Mouse (Mus musculus): Measurements from ENCODE around the gene Msh5.
"Not testable (repeated sequence)": the region's sequence is repeated elsewhere in the genome, so short reads cannot be mapped to it uniquely, and the experiment has no call there.

Msh5 gene

GRCm38 (mm10) chr17:35049561-35050016, 3.0 kb upstream of the Msh5 start, which contains the start of gene Clic1:
Gene Clic1, plus strand, starts transcription at chr17:35049966.
- in situ Hi-C loops (cut with MboI, MseI): loop anchor here (5.0 to 10.0 kb wide), 2 partner anchors 73 to 185 kb away; partner anchors contain the start of genes Atp6v1g2, Csnk2b, Gpank1 and Nfkbil1

DNA sequence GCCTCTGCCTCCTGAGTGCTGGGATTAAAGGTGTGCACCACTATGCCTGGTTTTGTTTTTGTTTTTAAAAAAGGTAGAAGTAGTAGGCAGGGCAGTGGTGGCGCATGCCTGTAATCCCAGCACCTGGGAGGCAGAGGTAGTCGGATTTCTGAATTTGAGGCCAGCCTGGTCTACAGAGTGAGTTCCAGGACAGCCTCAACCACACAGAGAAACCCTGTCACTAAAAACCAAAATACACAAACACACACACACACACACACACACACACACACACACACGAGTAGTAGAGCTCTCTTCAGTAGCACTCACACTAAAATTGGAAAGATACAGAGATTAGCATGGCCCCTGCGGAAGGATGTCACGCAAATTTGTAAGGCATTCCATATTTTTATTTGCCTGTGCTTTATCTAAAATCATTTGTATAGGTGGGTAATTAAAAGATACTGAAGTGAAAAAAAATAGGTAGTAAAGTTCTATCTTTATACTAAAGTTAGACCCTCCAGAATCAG, 2.4 kb upstream of the Msh5 start:
- in situ Hi-C loops (cut with MboI, MseI): loop anchor here (10.0 kb wide), 1 partner anchor 186 kb away; the partner anchor contains the start of genes Atp6v1g2 and Nfkbil1

- in situ Hi-C loops (cut with MboI, MseI): loop anchor here (10.0 kb wide), 1 partner anchor 186 kb away; the partner anchor contains the start of genes Atp6v1g2 and Nfkbil1
Observed at GRCm38 (mm10) chr17:35048149-35048931, 1.8 kb upstream of the Msh5 start.

GRCm38 (mm10) chr17:35047688-35048087, 1.1 kb upstream of the Msh5 start:
- in situ Hi-C loops (cut with MboI, MseI): loop anchor here (10.0 kb wide), 1 partner anchor 187 kb away; the partner anchor contains the start of genes Atp6v1g2 and Nfkbil1

GRCm38 (mm10) chr17:35045807-35046680, 501 bp downstream of the Msh5 start:
- in situ Hi-C loops (cut with MboI, MseI): loop anchor here (10.0 kb wide), 1 partner anchor 189 kb away; the partner anchor contains the start of genes Atp6v1g2 and Nfkbil1

GRCm38 (mm10) chr17:35044904-35045806, 1.4 kb downstream of the Msh5 start:
- in situ Hi-C loops (cut with MboI, MseI): loop anchor here (10.0 kb wide), 1 partner anchor 190 kb away; the partner anchor contains the start of genes Atp6v1g2 and Nfkbil1

DNA sequence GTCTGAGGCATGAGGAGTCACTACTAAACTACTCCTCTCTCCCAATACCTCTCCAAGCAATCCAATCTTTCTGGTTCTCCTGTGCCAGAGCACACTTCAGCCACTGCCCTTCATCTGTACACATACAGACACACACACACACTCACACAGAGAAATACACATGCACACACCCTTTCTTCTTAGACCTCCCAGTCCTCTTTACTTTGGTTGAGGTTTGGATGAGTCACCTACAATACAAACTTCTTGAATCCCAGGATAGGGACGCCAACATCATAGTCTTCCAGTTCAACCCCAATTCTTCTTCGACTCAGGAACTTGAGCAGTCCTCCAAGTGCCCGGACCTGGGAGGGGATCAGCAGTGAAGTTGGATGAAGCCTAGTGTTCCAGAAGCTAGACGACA, 2.8 kb downstream of the Msh5 start:
- in situ Hi-C loops (cut with MboI, MseI): loop anchor here (10.0 kb wide), 1 partner anchor 191 kb away; the partner anchor contains the start of genes Atp6v1g2 and Nfkbil1

DNA sequence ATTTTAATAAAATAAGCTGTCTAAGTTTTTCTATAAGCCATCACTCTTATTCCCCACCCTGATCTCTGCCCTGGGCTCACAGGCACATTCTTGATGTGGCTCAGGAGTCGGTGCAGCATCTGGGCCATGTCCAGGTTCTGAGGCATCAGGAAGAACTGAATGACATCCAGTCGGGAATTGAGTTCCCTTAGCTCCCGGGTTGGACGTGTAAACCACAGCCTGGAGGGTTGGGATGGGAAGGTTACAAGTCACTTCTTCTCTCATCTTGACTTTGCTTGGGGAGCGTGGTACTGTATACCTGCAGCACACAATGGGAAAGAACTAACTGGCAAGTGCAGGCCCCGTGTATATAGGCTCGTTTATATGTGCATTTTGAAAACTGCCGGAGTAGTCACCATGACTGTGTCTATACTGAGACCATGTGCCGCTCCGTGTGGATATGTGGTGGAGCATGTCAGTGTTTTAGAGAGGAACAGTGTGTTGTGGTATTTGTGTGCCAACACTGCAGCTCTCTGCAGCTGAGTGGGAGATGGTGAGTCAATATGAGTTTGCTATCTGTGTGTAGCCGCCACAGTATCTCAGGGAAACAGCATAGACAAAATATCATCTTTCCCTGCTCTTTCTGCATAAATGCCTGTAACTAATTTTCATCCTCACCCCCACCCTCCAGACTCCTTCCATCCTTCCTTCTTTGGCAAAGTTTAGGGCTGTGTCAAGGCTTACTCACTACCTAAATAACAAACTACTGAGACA, 7.2 kb downstream of the Msh5 start:
- in situ Hi-C loops (cut with MboI, MseI): no loop called here

DNA sequence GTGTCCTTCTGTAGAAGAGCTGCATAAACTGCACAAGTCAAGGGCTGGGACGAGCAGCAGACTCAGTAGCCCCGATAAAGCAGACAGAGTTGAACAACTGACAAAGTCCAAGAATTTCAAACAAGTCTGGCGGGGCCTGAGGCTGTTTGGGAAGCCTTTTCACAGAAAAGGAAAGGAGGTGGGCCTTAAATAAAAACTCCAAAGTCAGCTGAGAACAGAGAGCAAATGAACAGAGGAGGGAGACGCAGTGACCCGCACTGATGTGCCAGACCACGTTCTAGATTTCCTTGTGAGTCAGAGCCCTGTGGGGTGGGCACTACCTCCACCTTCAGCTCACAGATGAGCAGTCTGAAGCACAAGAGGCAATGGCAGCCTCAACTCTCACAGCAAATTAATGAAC, 11.6 kb downstream of the Msh5 start:
- in situ Hi-C loops (cut with MboI, MseI): no loop called here

GRCm38 (mm10) chr17:35033703-35034102, 12.8 kb downstream of the Msh5 start:
- in situ Hi-C loops (cut with MboI, MseI): not testable (repeated sequence)

GRCm38 (mm10) chr17:35032323-35032870, 14.1 kb downstream of the Msh5 start:
- in situ Hi-C loops (cut with MboI, MseI): no loop called here

- in situ Hi-C loops (cut with MboI, MseI): no loop called here
Observed at GRCm38 (mm10) chr17:35031880-35032279, 14.7 kb downstream of the Msh5 start.

DNA sequence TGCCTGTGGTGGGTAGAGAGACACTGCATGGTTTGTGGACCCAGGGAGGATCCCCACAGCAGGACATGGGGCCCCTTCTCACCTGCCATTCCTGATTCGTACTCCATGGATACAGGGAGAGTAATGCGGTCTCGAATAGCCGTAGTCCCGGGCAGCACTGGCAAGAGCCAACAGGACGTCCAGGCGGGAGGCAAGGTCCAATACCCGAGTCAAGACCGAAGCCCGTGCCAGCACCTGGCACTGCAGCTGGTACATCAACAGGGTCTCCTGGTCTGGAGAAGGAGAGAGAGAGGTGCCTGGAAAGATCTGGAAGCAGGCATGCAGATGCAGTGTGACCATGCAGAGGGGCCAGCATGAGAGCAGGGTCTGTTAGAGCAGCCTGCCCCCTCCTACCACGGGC, 15.3 kb downstream of the Msh5 start:
- in situ Hi-C loops (cut with MboI, MseI): no loop called here

DNA sequence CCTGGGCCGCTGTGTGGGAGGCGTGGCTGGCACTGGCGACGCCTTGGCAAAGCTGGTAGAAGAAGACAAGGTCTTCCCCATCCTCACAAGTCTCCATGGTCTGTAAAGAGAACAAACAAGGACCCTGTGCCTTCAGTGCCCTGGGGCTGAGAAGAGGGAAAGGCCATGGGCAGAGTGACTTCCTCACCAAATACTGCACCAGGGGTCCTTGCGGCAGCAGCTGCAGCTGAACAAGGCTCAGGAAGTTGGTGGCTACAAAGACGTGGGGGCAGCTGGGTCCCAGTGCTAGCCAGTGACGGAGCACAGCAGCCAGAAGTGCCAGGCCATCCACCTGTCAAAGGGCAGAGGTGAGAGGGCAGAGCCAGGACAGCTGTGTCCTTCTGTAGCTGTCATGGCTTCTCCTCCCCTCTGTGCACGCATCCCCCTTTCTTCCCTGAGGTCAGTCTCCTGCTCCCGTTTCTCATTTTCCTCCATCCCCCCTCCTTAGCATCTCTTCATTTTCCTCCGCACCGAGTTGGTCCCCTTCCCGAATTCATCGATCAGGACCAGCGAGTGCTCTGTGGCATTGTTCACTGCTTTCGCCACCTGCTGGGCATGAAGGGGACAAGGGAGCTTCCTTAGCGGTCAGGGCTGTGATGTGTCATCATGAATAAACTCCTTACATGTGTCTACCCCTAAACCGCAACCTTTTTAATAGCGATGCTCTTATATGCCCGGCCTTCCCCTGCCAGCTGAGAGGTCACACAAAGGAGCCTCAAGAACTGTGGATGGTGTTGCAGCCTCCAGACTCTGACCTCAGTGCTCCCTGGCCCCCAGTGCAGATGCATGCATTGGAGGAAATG, 16.6 kb downstream of the Msh5 start:
- in situ Hi-C loops (cut with MboI, MseI): no loop called here

- in situ Hi-C loops (cut with MboI, MseI): no loop called here
Observed at GRCm38 (mm10) chr17:35028315-35028714, 18.2 kb downstream of the Msh5 start.

DNA sequence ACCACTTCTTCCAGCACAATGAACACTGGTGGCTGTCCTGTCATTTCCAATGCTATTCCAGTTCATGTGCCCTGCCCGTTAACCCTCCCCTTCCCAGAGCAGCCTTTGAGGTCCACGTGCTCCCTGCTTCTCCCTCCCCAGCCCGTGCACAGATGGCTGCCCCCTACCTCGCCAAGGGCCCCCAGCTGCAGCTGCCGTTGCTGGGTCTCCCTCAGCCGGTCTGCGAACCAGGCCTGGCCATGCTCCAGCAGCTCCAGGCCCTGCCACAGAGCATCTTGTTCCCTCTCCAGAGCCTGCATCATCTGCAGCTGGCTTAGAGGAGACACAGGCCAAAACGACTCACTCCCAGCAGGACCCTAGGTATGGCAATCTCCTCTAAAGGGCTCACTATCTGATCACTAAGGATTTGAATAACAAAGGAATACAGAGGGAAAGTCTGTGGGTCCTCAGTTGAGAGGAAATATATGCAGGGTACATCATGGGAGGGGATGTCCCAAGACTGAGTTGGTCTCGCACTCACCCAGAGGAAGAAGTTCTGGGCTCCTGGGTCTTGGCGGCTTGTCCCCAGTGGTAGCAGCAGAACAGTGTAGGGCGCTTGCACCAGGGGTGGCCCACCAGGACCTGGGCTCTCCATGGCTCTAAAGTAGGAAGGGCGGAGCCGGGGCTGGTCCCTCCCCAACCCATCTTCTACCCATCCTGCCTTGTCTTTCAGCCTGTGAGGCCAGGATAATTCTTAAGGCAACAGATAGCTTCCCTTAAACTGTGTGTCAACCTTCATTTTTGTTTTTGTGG, 19.1 kb downstream of the Msh5 start, which contains the start of gene Sapcd1:
Gene Sapcd1 (minus strand): TSS at position 740 of the 792 bp plus-strand sequence.
- in situ Hi-C loops (cut with MboI, MseI): no loop called here

GRCm38 (mm10) chr17:35026206-35026605, 20.3 kb downstream of the Msh5 start:
- in situ Hi-C loops (cut with MboI, MseI): no loop called here

Measured in regulatory T cell (primary cell).